Mouse (Mus musculus): Measurements from ENCODE around the gene Rad17. TPM values are rescaled to one million over a fixed set of nuclear protein-coding genes. Genes with fewer than 3 reads are reported as not detected.

Gene Rad17
- polyA plus RNA-seq, 1 experiment, result 39.7 TPM

GRCm38 (mm10) chr13:100658091-100658490, 7.2 kb upstream of the Rad17 start:
- peaks cover 14% of the 10 kb centered on the region for H3K36me3 ChIP-seq (ENCODE audit: control insufficient read depth, insufficient read depth, low read length, poor library complexity, severe bottlenecking)
- no peak overlapping the region for H3K9ac ChIP-seq (ENCODE audit: low read depth, poor library complexity, severe bottlenecking)
- no peak overlapping the region for H3K4me3 ChIP-seq (ENCODE audit: low read depth, low read length)
- H3K4me1 ChIP-seq (ENCODE audit: control insufficient read depth, insufficient read depth, low read length), result peaks cover 2% of the 10 kb centered on the region
- TF ChIP-seq EP300 (IDR thresholded peaks at IDR 0.05; ENCODE audit: insufficient read depth, low read depth, low read length) (no peak), CTCF (IDR thresholded peaks at IDR 0.05; ENCODE audit: low read depth, low read length) (no peak), POLR2A (IDR thresholded peaks at IDR 0.05; ENCODE audit: insufficient read depth, low read length) (no peak)
- no peak overlapping the region for H3K27ac ChIP-seq (ENCODE audit: insufficient read depth, low read length)
- H3K27me3 ChIP-seq (ENCODE audit: control insufficient read depth, insufficient read depth, low read length, poor library complexity, severe bottlenecking), result no peaks in the 10 kb centered on the region
- H3K9me3 ChIP-seq (replicated peaks; ENCODE audit: control insufficient read depth, insufficient read depth, low read length, poor library complexity, severe bottlenecking), result no peaks in the 10 kb centered on the region

DNA sequence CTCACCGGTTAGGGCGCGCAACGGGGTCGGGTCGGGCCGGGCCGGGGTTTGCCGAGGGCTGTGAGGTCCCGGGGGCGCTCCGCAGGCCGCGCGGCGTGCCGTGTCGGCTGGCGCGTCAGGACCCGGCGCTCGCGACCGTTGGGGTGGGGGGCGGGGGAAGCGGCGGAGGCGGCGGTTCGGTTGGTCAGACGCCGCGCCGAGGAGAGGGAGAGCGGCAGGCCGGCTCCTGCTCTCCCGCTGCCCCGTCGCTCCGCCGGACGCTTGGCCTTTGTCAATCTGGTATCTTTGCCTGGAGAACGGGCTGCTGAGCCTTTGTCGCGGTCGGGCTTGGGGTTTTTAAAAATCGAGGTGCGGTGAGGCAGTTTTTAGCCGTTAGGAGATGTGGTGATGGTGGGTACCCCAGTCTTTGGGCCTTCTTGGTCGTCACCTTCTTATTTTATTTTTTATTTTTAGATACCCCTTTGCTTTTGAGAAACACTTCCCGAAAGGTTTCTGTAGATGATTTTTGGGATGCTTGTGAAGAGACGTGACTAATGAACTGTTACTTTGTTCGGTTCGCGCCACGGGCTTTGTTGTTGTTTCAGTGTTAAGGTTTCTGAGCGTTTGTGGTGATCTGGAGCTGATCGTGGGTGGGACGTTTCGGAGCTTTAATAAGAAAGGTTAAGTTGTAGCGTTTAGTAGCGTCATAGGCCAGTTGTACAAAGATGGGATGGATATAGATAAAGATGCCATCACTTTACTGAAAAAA, 762 bp upstream of the Rad17 start, which contains the start of gene Taf9:
Taf9 (plus strand) TSS at position 141 of the 748 bp plus-strand sequence.
- H3K27me3 ChIP-seq (ENCODE audit: control insufficient read depth, insufficient read depth, low read length, poor library complexity, severe bottlenecking), result no peaks in the 10 kb centered on the region
- H3K27ac ChIP-seq (ENCODE audit: insufficient read depth, low read length), result peak within 1 kb of the TSS; percentile 52; the same call in 1 of the 2 replicates
- peak within 1 kb of the TSS; percentile 92 for H3K4me3 ChIP-seq (ENCODE audit: low read depth, low read length)
- H3K4me1 ChIP-seq (ENCODE audit: control insufficient read depth, insufficient read depth, low read length), result no peaks in the 10 kb centered on the region
- TF ChIP-seq CTCF (IDR thresholded peaks at IDR 0.05; ENCODE audit: low read depth, low read length), result no peak
- no peak for TF ChIP-seq EP300 (IDR thresholded peaks at IDR 0.05; ENCODE audit: insufficient read depth, low read depth, low read length)
- no peak for TF ChIP-seq POLR2A (IDR thresholded peaks at IDR 0.05; ENCODE audit: insufficient read depth, low read length)
- peak within 1 kb of the TSS; percentile 80 for H3K9ac ChIP-seq (ENCODE audit: low read depth, poor library complexity, severe bottlenecking)
- peaks cover 10% of the 10 kb centered on the region for H3K36me3 ChIP-seq (ENCODE audit: control insufficient read depth, insufficient read depth, low read length, poor library complexity, severe bottlenecking)
- no peaks in the 10 kb centered on the region for H3K9me3 ChIP-seq (replicated peaks; ENCODE audit: control insufficient read depth, insufficient read depth, low read length, poor library complexity, severe bottlenecking)

DNA sequence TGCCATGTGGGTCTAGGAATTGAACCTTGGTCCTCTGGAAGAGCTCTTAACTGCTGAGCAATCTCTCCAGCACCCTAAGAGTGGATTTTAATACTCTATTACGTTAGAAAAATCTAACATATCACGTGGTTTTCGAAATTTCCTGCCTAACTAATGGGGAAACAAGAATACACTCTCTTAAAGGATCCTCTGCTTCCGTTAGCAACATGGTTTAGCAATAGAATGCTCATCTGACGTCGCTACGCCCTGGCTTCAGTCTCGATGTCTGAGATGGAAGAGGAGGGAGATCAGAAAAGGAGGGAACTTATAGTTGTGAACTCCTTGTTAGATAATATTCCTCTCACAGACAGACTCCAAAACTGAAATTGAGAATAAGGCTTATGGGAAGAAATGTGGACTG, 2.6 kb downstream of the Rad17 start:
- no peak for TF ChIP-seq POLR2A (IDR thresholded peaks at IDR 0.05; ENCODE audit: insufficient read depth, low read length)
- TF ChIP-seq CTCF (IDR thresholded peaks at IDR 0.05; ENCODE audit: low read depth, low read length), result no peak
- no peak for TF ChIP-seq EP300 (IDR thresholded peaks at IDR 0.05; ENCODE audit: insufficient read depth, low read depth, low read length)
- H3K27me3 ChIP-seq (ENCODE audit: control insufficient read depth, insufficient read depth, low read length, poor library complexity, severe bottlenecking), result no peaks in the 10 kb centered on the region
- H3K9me3 ChIP-seq (replicated peaks; ENCODE audit: control insufficient read depth, insufficient read depth, low read length, poor library complexity, severe bottlenecking), result no peaks in the 10 kb centered on the region
- H3K9ac ChIP-seq (ENCODE audit: low read depth, poor library complexity, severe bottlenecking), result no peak overlapping the region
- H3K4me1 ChIP-seq (ENCODE audit: control insufficient read depth, insufficient read depth, low read length), result no peaks in the 10 kb centered on the region
- H3K4me3 ChIP-seq (ENCODE audit: low read depth, low read length), result no peak overlapping the region
- H3K27ac ChIP-seq (ENCODE audit: insufficient read depth, low read length), result no peak overlapping the region
- peaks cover 21% of the 10 kb centered on the region for H3K36me3 ChIP-seq (ENCODE audit: control insufficient read depth, insufficient read depth, low read length, poor library complexity, severe bottlenecking)

DNA sequence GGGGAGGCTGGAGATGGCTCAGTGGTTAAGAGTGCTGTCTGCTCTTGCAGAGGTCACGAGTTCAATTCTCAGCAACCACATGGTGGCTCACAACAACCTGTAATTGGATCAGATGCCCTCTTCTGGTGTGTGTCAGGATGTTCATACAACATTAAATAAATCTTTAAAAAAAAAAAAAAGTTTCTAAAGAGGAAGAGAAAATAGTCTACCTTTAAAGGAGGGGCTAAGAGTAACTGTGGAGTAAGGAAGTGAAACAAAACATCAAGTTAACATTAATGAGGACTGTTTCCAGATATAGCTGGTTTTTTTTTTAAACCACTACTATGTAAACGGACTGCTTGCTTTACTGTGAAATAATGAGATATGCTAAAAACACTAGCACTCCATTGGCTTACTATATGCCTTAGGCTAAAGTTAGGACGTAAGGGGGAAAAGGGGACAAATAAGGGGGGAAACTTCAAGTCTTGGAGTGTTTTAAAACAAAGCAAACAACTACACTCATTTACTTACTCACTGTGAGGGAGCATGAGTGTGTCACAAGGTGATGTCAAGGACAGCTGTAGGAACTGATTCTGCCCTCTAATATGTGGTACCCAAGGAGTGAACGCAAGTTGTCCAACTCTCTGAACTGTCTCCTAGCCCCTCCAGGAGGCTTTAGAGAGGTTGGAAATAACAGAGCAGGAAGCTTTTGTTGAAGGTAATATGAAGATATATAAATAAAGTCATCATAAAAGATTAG, 8.2 kb downstream of the Rad17 start:
- TF ChIP-seq POLR2A (IDR thresholded peaks at IDR 0.05; ENCODE audit: insufficient read depth, low read length) (no peak), CTCF (IDR thresholded peaks at IDR 0.05; ENCODE audit: low read depth, low read length) (no peak), EP300 (IDR thresholded peaks at IDR 0.05; ENCODE audit: insufficient read depth, low read depth, low read length) (no peak)

DNA sequence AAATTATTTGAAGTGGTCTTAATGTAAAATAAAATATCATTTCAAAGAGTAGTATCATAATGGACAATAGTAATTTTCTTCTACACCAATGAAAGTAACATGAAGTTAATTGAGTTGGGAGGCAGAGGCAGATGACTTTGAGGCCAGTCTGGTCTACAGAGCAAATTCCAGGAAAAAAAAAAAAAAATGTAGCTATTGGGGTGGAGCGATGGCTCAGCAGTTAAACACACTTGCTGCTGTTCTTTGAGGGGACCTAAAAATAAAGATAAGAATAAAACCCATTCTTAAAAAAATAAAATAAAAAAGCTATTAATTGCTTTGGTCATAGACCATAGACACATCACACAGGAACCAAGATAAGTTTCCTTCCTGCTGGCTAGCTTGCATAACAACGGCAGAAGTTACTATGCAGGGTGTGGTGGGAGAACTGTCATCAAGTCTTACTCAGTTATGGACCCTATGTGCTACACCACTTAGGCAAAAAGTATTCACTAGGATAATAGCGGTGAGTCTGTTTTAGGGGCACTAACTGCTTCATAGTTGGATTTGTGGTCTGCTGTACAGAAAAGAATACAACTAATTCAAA, 16.7 kb downstream of the Rad17 start:
- no peaks in the 10 kb centered on the region for H3K27me3 ChIP-seq (ENCODE audit: control insufficient read depth, insufficient read depth, low read length, poor library complexity, severe bottlenecking)
- TF ChIP-seq POLR2A (IDR thresholded peaks at IDR 0.05; ENCODE audit: insufficient read depth, low read length) (no peak), CTCF (IDR thresholded peaks at IDR 0.05; ENCODE audit: low read depth, low read length) (no peak), EP300 (IDR thresholded peaks at IDR 0.05; ENCODE audit: insufficient read depth, low read depth, low read length) (no peak)
- no peak overlapping the region for H3K27ac ChIP-seq (ENCODE audit: insufficient read depth, low read length)
- no peak overlapping the region for H3K4me3 ChIP-seq (ENCODE audit: low read depth, low read length)
- H3K4me1 ChIP-seq (ENCODE audit: control insufficient read depth, insufficient read depth, low read length), result no peaks in the 10 kb centered on the region
- peaks cover 25% of the 10 kb centered on the region for H3K36me3 ChIP-seq (ENCODE audit: control insufficient read depth, insufficient read depth, low read length, poor library complexity, severe bottlenecking)
- H3K9me3 ChIP-seq (replicated peaks; ENCODE audit: control insufficient read depth, insufficient read depth, low read length, poor library complexity, severe bottlenecking), result no peaks in the 10 kb centered on the region
- H3K9ac ChIP-seq (ENCODE audit: low read depth, poor library complexity, severe bottlenecking), result no peak overlapping the region

More for the DNA sequence above, 8.2 kb downstream of the Rad17 start:
- H3K9me3 ChIP-seq (replicated peaks; ENCODE audit: control insufficient read depth, insufficient read depth, low read length, poor library complexity, severe bottlenecking), result no peaks in the 10 kb centered on the region
- H3K27me3 ChIP-seq (ENCODE audit: control insufficient read depth, insufficient read depth, low read length, poor library complexity, severe bottlenecking), result no peaks in the 10 kb centered on the region
- no peaks in the 10 kb centered on the region for H3K4me1 ChIP-seq (ENCODE audit: control insufficient read depth, insufficient read depth, low read length)
- no peak overlapping the region for H3K27ac ChIP-seq (ENCODE audit: insufficient read depth, low read length)
- no peak overlapping the region for H3K4me3 ChIP-seq (ENCODE audit: low read depth, low read length)
- peaks cover 32% of the 10 kb centered on the region for H3K36me3 ChIP-seq (ENCODE audit: control insufficient read depth, insufficient read depth, low read length, poor library complexity, severe bottlenecking)
- no peak overlapping the region for H3K9ac ChIP-seq (ENCODE audit: low read depth, poor library complexity, severe bottlenecking)

Measured in ES-Bruce4 (cell line).